Mouse (Mus musculus) kidney, adult 2 months (tissue): Measurements from ENCODE around the gene Ints13.

ENCODE experiments used
- CTCF ChIP-seq: fragments of 200-500 bp; conservative IDR thresholded peaks from 2 replicates; pipeline ENCODE4 v1.5.1; 2011; ENCODE audit warnings: low read depth, mild to moderate bottlenecking, control low read depth, low read length, moderate library complexity, mixed read lengths; ENCODE audit not compliant: insufficient read depth, insufficient read length
- POLR2A ChIP-seq: fragments of 200-500 bp; IDR thresholded peaks from one replicate; pipeline ENCODE4 v1.6.1; 2011; ENCODE audit warnings: low read depth, low read length, control low read depth

DNA sequence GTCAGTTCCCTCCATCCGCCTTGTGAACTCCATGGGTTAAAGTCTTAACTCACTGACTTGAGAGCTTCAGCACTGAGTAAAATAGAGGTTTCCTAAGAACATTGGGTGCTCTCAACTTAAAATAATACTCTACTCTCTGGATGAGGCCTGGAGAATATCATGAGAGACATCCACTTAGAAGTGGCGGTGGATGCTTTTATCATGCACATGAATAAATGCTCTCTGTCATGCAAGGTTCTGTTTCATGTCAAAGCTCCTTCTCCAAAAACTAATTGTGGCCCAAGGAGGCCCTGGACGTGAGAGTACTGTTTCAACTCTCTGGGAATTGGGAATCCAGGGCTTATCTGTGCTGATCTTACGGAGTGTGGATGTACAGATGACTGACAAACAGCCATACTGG lies 40.5 kb downstream of the Ints13 start:
- no peak for TF ChIP-seq CTCF
- TF ChIP-seq POLR2A = no peak
